Mouse (Mus musculus) regulatory T cell (primary cell): ENCODE measurements at regions not wholly inside any gene's neighbourhood (a gene's known extent, or its start where the extent isn't known, plus 50 kb on each side); places are given as distances from the start of the nearest gene placed in this dataset.
"Not testable (repeated sequence)": the region's sequence is repeated elsewhere in the genome, so short reads cannot be mapped to it uniquely, and the experiment has no call there.

Experiments
- in situ Hi-C: fragments of 300-600 bp; cut with MboI, MseI; formaldehyde crosslinking; loops from one replicate; pipeline ENCODE4 v1.15.1; 2025; ENCODE audit warnings: high pct_unique_total_duplicates

DNA sequence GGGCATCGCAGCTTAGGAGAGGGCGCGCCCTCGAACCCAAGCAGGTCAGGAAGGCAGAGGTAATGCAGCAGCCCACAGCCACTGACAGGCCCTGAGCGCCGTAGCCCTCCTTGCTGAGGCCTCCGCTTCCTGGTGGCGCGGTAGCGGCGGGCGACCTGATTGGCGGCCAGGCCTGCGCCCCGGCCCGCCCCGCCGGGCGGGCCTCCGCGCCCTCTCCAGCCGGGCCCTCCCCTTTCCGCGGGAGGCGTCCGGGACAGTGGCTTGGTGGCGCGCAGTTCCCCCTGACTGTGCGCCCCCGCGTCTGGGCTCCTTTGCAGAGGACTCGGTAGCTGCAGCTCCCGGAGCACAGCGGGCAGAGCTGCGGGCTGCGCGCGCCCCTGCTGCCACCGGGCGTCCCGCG is 242.1 kb downstream of the Gm21863 start:
- in situ Hi-C loops: not testable (repeated sequence)

DNA sequence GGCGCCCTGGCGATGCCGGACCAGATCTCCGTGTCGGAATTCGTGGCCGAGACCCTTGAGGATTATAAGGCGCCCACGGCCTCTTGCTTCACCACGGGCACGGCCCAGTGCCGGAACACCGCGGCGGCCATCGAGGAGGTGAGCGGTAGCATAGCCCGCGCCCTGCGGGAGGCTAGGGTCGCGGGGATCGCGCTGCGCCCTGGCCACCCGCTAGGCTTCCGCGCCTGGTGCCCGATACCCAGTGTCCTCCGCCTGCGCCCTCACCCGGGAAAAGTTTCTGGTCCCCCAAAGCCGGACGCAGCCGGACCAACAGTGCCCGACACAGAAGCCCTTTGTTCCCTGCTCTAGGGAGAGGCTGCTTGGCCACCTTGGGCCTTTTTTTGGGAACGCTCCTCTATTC is 242.6 kb downstream of the Gm21863 start:
- in situ Hi-C loops: not testable (repeated sequence)

GRCm38 (mm10) chr12:20223921-20224320 is 269.6 kb downstream of the Gm21863 start:
- in situ Hi-C loops: not testable (repeated sequence)

- in situ Hi-C loops: not testable (repeated sequence)
Observed at GRCm38 (mm10) chr12:20226831-20227230, 272.5 kb downstream of the Gm21863 start.

- in situ Hi-C loops: not testable (repeated sequence)
Observed at GRCm38 (mm10) chr12:20227427-20228160, 273.3 kb downstream of the Gm21863 start.

DNA sequence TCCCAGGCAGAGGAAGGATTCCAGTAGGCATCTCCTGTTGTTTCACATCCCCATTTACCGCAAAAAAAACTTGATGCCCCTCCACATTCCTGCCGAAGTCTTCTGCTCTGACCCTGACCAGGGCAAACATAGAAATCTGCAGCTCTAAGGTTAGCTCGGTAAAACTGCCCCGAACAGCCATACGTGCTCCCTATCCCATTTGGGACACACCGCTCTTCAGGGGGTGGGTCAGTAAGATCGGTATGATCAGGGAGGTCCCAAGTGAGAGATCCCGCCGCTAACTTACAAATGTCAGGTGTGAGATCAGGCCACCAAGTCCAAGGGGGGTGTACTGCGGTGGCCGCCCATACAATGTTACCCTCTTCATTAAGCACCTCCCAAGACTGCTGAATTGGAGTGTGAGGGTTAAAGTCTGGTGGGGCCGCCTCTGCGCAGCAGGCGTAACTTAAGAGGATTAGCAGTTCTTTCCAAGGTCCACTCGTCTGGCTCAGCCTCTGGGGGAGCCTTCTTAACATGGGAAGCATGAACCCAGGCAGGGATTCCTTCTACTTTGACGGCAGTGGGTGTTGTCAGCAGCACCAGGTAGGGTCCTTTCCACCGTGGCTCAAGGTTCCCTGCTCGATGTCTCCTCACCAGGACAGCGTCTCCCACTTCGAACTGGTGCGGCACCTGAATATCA is 274.2 kb downstream of the Gm21863 start:
- in situ Hi-C loops: not testable (repeated sequence)

DNA sequence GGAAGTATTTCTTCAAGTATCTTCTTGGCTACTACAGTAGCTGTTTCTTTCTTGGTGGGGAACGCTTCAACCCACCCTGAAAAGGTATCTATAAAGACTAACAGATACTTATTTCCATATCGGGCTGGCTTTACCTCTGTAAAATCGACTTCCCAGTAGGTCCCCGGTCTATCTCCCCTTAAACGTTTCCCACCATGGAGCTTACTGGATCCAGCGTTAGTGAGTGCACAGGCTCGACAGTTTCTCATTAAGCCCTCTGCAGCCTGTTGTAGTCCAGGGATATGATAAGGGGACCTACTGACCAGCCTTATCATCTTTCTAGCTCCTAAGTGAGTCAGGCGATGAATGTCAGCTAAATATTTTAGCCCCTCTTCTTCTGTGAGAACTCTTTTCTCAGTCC is 275.1 kb downstream of the Gm21863 start:
- in situ Hi-C loops: not testable (repeated sequence)

DNA sequence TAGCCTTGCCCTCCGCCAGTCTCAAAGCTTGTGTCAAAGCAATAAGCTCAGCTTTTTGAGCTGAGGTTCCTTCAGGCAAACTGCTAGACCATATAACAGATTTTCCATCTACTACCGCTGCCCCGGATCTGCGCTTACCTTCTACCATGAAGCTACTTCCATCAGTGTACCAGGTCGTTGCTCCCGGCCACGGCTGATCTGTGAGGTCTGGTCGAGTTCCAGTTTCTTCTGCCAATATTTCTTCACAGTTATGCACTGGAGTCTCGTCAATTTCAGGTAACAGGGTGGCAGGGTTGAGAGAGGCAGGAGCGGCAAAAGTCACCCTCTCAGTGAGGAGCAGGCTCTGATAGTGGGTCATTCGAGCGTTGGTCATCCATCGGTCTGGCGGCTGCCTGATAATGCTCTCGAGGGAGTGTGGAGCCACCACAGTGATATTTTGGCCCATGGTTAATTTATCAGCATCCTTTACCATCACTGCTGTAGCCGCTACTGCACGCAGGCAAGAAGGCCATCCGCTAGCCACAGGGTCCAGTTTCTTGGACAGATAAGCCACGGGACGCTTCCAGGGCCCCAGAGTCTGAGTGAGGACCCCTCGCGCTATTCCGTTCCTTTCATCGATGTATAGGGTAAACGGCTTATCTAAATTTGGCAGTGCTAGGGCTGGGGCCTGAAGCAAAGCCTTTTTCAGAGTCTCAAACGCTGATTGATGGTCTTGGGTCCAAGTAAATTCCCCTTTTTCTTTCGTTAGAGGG is 276.0 kb downstream of the Gm21863 start:
- in situ Hi-C loops: loop anchor here (5.0 kb wide), 1 partner anchor 1687 kb away; no protein-coding TSS in a partner anchor

GRCm38 (mm10) chr12:20230893-20231235 is 276.6 kb downstream of the Gm21863 start:
- in situ Hi-C loops: loop anchor here (5.0 kb wide), 1 partner anchor 1686 kb away; no protein-coding TSS in a partner anchor

DNA sequence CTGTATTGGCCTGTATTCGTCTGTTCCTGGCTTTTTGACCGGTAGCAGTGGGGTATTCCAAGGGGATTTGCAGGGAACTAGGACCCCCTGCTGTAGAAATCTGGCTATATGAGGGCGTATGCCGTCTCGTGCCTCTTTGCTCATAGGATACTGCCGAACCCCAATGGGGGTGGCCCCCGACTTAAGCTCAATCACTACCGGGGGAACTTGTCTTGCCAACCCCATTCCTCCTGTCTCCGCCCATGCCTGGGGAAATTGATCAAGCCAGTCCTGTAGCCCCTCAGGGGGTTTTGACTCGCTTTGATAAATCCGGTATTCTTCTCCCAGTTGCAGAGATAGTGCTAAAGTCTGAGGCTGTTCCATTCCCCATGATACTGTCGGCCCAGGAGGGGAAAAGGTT is 277.2 kb downstream of the Gm21863 start:
- in situ Hi-C loops: loop anchor here (5.0 kb wide), 1 partner anchor 1686 kb away; no protein-coding TSS in a partner anchor

- in situ Hi-C loops: loop anchor here (5.0 kb wide), 1 partner anchor 1685 kb away; no protein-coding TSS in a partner anchor
Observed at GRCm38 (mm10) chr12:20231986-20232541, 277.8 kb downstream of the Gm21863 start.

GRCm38 (mm10) chr12:20232746-20233453 is 278.6 kb downstream of the Gm21863 start:
- in situ Hi-C loops: loop anchor here (5.0 kb wide), 1 partner anchor 1684 kb away; no protein-coding TSS in a partner anchor

GRCm38 (mm10) chr12:20233454-20233831 is 279.1 kb downstream of the Gm21863 start:
- in situ Hi-C loops: loop anchor here (5.0 kb wide), 1 partner anchor 1684 kb away; no protein-coding TSS in a partner anchor

DNA sequence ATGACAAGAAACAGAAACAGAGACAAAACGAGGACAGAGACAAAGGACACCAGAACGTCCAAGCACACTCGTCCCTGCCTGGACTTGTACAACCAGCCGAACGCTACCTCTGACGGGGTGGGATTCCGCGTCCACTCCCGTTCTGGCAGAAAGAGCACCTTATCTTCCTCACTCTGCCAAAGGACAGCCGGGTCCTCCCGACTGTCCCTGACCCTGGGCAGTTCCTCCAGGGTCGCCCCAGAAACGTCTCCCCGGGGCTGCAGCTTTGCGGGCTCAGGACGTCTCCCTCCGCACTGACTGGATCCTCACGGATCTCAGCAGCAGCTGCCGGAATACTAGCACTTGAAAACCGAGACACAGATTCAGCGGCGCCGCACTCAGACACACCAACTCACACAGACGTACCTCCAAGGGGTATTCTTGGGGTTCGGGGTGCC is 279.6 kb downstream of the Gm21863 start:
- in situ Hi-C loops: loop anchor here (5.0 kb wide), 1 partner anchor 1683 kb away; no protein-coding TSS in a partner anchor
